8 mouse cellular contexts compared by ENCODE assay signal in genomic region chr1:135850722-135851512, GRCm38 (mm10). TPM values are rescaled to one million over a fixed set of nuclear protein-coding genes. Genes with fewer than 3 reads are reported as not detected.
DNase-seq lines count a peak whose midpoint lies in the region; TF ChIP-seq lines count a peak whose summit lies in the region.

No protein-coding gene starts in this region.

- no peak overlapping the region for H3K4me3 ChIP-seq in heart, adult 2 months

- intact Hi-C loops in heart, adult 2 months (cut with DNase I) = no loop called here
- intact Hi-C loops in heart, postnatal 36 days (cut with DNase I) = no loop called here
- intact Hi-C loops in left cerebral cortex, postnatal 25 days (cut with DNase I) = no loop called here

- peak; percentile 62; the same call in 1 of the 2 replicates for TF ChIP-seq POLR2A in heart, adult 2 months (IDR thresholded peaks at IDR 0.05; ENCODE audit: insufficient read depth, low read depth, low read length)

- no peaks in the 10 kb centered on the region; the same call in 1 of the 2 replicates for H3K36me3 ChIP-seq in heart, adult 2 months (ENCODE audit: control insufficient read depth, insufficient read depth, low read length)

- peak; percentile 68 for TF ChIP-seq CTCF in heart, adult 2 months (IDR thresholded peaks at IDR 0.05)

- H3K27ac ChIP-seq in heart, adult 2 months = 0 out of 2 replicates have a peak overlapping the region, but pooled peaks have one; percentile 5

- peak; percentile 67 for TF ChIP-seq EP300 in heart, adult 2 months (IDR thresholded peaks at IDR 0.05; ENCODE audit: insufficient read depth, low read depth, low read length)

- no peak overlapping the region for H3K9ac ChIP-seq in heart, adult 2 months (ENCODE audit: low read depth, low read length)

- WGBS in heart, adult 2 months = 53% methylated on average over 12 of the region's 12 CpGs

- no peak for DNase-seq in heart, adult 2 months
- no peak for DNase-seq in heart, postnatal 36 days
- DNase-seq in thymus, postnatal 4 days = peak; percentile 48
- DNase-seq in thymus, adult 18-20 months = no peak
- peak; percentile 22 for DNase-seq in gastrocnemius, adult 18-20 months (ENCODE audit: low spot score)
- DNase-seq in left cerebral cortex, postnatal 25 days (ENCODE audit: low spot score in 2 of 2) = peak; percentile 16 to 18
- DNase-seq in retina, embryonic 14.5 days (ENCODE audit: low spot score) = peak; percentile 58
- DNase-seq in urinary bladder, postnatal 10 days (ENCODE audit: low spot score) = no peak

- H3K4me1 ChIP-seq in heart, adult 2 months (ENCODE audit: control insufficient read depth, insufficient read depth, low read length) = peaks cover 5% of the 10 kb centered on the region

- no peaks in the 10 kb centered on the region for H3K27me3 ChIP-seq in heart, adult 2 months (ENCODE audit: control insufficient read depth, insufficient read depth, low read length)

- no peaks in the 10 kb centered on the region for H3K79me2 ChIP-seq in heart, adult 2 months (replicated peaks; ENCODE audit: control insufficient read depth, insufficient read depth, low read length)

RNA-seq across cellular contexts. Expression of gene Tnnt2, which starts 14.8 kb away (rescaled TPM):
- 1,000 to 10,000 TPM; 8,290 to 9,301 TPM for total RNA-seq in heart, adult 2 months (2021)
- polyA plus RNA-seq in heart, adult 2 months (2012; rRNA removed) = 3,392 and 4,661 TPM in 2 replicates
- 1,000 to 10,000 TPM; 8,733 to 8,759 TPM for total RNA-seq in heart, postnatal 36 days (2021)
- 1 to 10 TPM; 3.3 to 4.3 TPM for total RNA-seq in gastrocnemius, adult 18-20 months (2021)
- 1 to 10 TPM; 3.9 to 6.3 TPM for total RNA-seq in left cerebral cortex, postnatal 25 days (2021)

RNA-seq across cellular contexts. Expression of gene Lad1, which starts 32.5 kb away (rescaled TPM):
- 1 to 10 TPM; 7.2 to 7.3 TPM for total RNA-seq in heart, adult 2 months (2021)
- 13.2 and 16.2 TPM in 2 replicates for polyA plus RNA-seq in heart, adult 2 months (2012; rRNA removed)
- total RNA-seq in heart, postnatal 36 days (2021) = 1 to 10 TPM; 5.6 to 8.2 TPM
- under 1 TPM in 1 of 2 experiments, not detected in 1; 0.09 TPM for total RNA-seq in gastrocnemius, adult 18-20 months (2021)
- total RNA-seq in left cerebral cortex, postnatal 25 days (2021) = 1 to 10 TPM; 1.1 TPM

Comparison
In these comparisons a context has a peak if more than half of its experiments do, and no peak if none do; other contexts are left out.
1. DNase-seq: peak in thymus, postnatal 4 days (single experiment), gastrocnemius, adult 18-20 months (single experiment), left cerebral cortex, postnatal 25 days (2 of 2) and retina, embryonic 14.5 days (single experiment); none in heart, adult 2 months (0 of 2), heart, postnatal 36 days (0 of 2), thymus, adult 18-20 months (0 of 2) and urinary bladder, postnatal 10 days (single experiment).
2. RNA of gene Tnnt2, which starts 14.8 kb away (total RNA-seq): 8,290 to 9,301 TPM in heart, adult 2 months and 8,733 to 8,759 TPM in heart, postnatal 36 days; 3.9 to 6.3 TPM in left cerebral cortex, postnatal 25 days and 3.3 to 4.3 TPM in gastrocnemius, adult 18-20 months; every median in the first group is over 1,000 times any median in the second.